Mouse (Mus musculus) cortical plate, adult 2 months (tissue): ENCODE measurements around the gene Rabgef1.

Experiments
- CTCF ChIP-seq: fragments of 200-500 bp; IDR thresholded peaks from 2 replicates; pipeline ENCODE4 v1.5.1; 2011; ENCODE audit warnings: mild to moderate bottlenecking, control low read depth, low read length; ENCODE audit not compliant: insufficient read depth; ENCODE audit errors: extremely low read depth
- POLR2A ChIP-seq: fragments of 200-500 bp; IDR thresholded peaks from 2 replicates; pipeline ENCODE4 v1.6.1; 2011; ENCODE audit warnings: mild to moderate bottlenecking, low read length, control low read depth; ENCODE audit not compliant: insufficient read depth; ENCODE audit errors: extremely low read depth

- no peak for TF ChIP-seq POLR2A
- no peak for TF ChIP-seq CTCF
Observed at GRCm38 (mm10) chr5:130217406-130217805, 45.8 kb downstream of the Rabgef1 start.
